Mouse (Mus musculus): ENCODE measurements around the gene Pcolce2. TPM values are rescaled to one million over a fixed set of nuclear protein-coding genes. Genes with fewer than 3 reads are reported as not detected.
"Not testable (repeated sequence)": the region's sequence is repeated elsewhere in the genome, so short reads cannot be mapped to it uniquely, and the experiment has no call there.

Gene Pcolce2
- polyA plus RNA-seq, 1 experiment from 2014 or later, result 2.5 TPM

GRCm38 (mm10) chr9:95614861-95615615 lies 22.4 kb upstream of the Pcolce2 start:
- 82% methylated on average over 14 of the region's 14 CpGs for WGBS
- no peaks in the 10 kb centered on the region for H3K36me3 ChIP-seq
- H3K27me3 ChIP-seq, result 0 out of 2 replicates have a peak, but pooled peaks cover 3% of the 10 kb centered on the region
- no peak overlapping the region for H3K27ac ChIP-seq (replicated peaks)
- no peak for ATAC-seq (ENCODE audit: low FRiP score, low read depth)
- H3K9ac ChIP-seq (replicated peaks), result no peak overlapping the region
- no peak overlapping the region for H3K4me3 ChIP-seq
- H3K4me1 ChIP-seq, result peaks cover 7% of the 10 kb centered on the region; the same call in 1 of the 2 replicates
- no peak overlapping the region for H3K4me2 ChIP-seq (replicated peaks)
- no peaks in the 10 kb centered on the region for H3K9me3 ChIP-seq

GRCm38 (mm10) chr9:95615961-95616360 lies 21.4 kb upstream of the Pcolce2 start:
- Histone ChIP-seq H3K27me3 (0 out of 2 replicates have a peak, but pooled peaks cover 3% of the 10 kb centered on the region), H3K4me2 (replicated peaks) (no peak overlapping the region), H3K9me3 (no peaks in the 10 kb centered on the region), H3K4me3 (no peak overlapping the region), H3K27ac (replicated peaks) (no peak overlapping the region), H3K9ac (replicated peaks) (no peak overlapping the region), H3K36me3 (no peaks in the 10 kb centered on the region), H3K4me1 (peaks cover 7% of the 10 kb centered on the region; the same call in 1 of the 2 replicates)
- 84% methylated on average over 3 of the region's 3 CpGs for WGBS
- ATAC-seq (ENCODE audit: low FRiP score, low read depth), result no peak

- H3K4me2 ChIP-seq (replicated peaks), result no peak overlapping the region
- no peaks in the 10 kb centered on the region for H3K36me3 ChIP-seq
- no peaks in the 10 kb centered on the region for H3K27me3 ChIP-seq
- no peak overlapping the region for H3K4me3 ChIP-seq
- ATAC-seq (ENCODE audit: low FRiP score, low read depth), result no peak
- no peak overlapping the region for H3K9ac ChIP-seq (replicated peaks)
- 85% methylated on average over 1 of the region's 1 CpGs for WGBS
- H3K9me3 ChIP-seq, result no peaks in the 10 kb centered on the region
- H3K27ac ChIP-seq (replicated peaks), result no peak overlapping the region
- peaks cover 5% of the 10 kb centered on the region; the same call in 1 of the 2 replicates for H3K4me1 ChIP-seq
Measured at GRCm38 (mm10) chr9:95618572-95618971, 18.8 kb upstream of the Pcolce2 start.

GRCm38 (mm10) chr9:95624072-95624471 lies 13.3 kb upstream of the Pcolce2 start:
- no peak overlapping the region for H3K4me2 ChIP-seq (replicated peaks)
- no peaks in the 10 kb centered on the region for H3K36me3 ChIP-seq
- H3K9ac ChIP-seq (replicated peaks), result no peak overlapping the region
- no peak for ATAC-seq (ENCODE audit: low FRiP score, low read depth)
- peaks cover 4% of the 10 kb centered on the region for H3K9me3 ChIP-seq
- WGBS, result 83% methylated on average over 3 of the region's 3 CpGs
- H3K4me3 ChIP-seq, result no peak overlapping the region
- H3K27ac ChIP-seq (replicated peaks), result no peak overlapping the region
- H3K27me3 ChIP-seq, result no peaks in the 10 kb centered on the region
- no peaks in the 10 kb centered on the region for H3K4me1 ChIP-seq

- ATAC-seq (ENCODE audit: low FRiP score, low read depth), result no peak
- H3K9ac ChIP-seq (replicated peaks), result no peak overlapping the region
- 85% methylated on average over 6 of the region's 6 CpGs for WGBS
- no peaks in the 10 kb centered on the region for H3K27me3 ChIP-seq
- no peaks in the 10 kb centered on the region for H3K36me3 ChIP-seq
- no peak overlapping the region for H3K4me3 ChIP-seq
- no peak overlapping the region for H3K27ac ChIP-seq (replicated peaks)
- no peak overlapping the region for H3K4me2 ChIP-seq (replicated peaks)
- no peaks in the 10 kb centered on the region for H3K4me1 ChIP-seq
- H3K9me3 ChIP-seq, result peaks cover 4% of the 10 kb centered on the region
Measured at GRCm38 (mm10) chr9:95628439-95628948, 8.9 kb upstream of the Pcolce2 start.

- 93% methylated on average over 2 of the region's 2 CpGs for WGBS
- H3K36me3 ChIP-seq; H3K27ac ChIP-seq (replicated peaks); H3K4me1 ChIP-seq; H3K27me3 ChIP-seq; H3K4me2 ChIP-seq (replicated peaks); H3K9me3 ChIP-seq; ATAC-seq (ENCODE audit: low FRiP score, low read depth); H3K4me3 ChIP-seq; H3K9ac ChIP-seq (replicated peaks): not testable (repeated sequence)
Measured at GRCm38 (mm10) chr9:95629561-95629960, 7.8 kb upstream of the Pcolce2 start.

- peak overlapping the region; percentile 93 for H3K4me2 ChIP-seq (replicated peaks)
Measured at GRCm38 (mm10) chr9:95636395-95636794, 1.0 kb upstream of the Pcolce2 start.

GRCm38 (mm10) chr9:95639919-95640318 lies 2.5 kb downstream of the Pcolce2 start:
- H3K27ac ChIP-seq (replicated peaks), result no peak overlapping the region
- H3K36me3 ChIP-seq, result no peaks in the 10 kb centered on the region
- no peaks in the 10 kb centered on the region for H3K9me3 ChIP-seq
- H3K4me3 ChIP-seq, result no peak overlapping the region
- no peak for ATAC-seq (ENCODE audit: low FRiP score, low read depth)
- H3K9ac ChIP-seq (replicated peaks), result no peak overlapping the region
- no peaks in the 10 kb centered on the region for H3K4me1 ChIP-seq
- WGBS, result 49% methylated on average over 4 of the region's 4 CpGs
- H3K4me2 ChIP-seq (replicated peaks), result no peak overlapping the region
- peaks cover 30% of the 10 kb centered on the region for H3K27me3 ChIP-seq

More at GRCm38 (mm10) chr9:95636395-95636794, 1.0 kb upstream of the Pcolce2 start:
- Histone ChIP-seq H3K36me3 (no peaks in the 10 kb centered on the region), H3K27me3 (peaks cover 33% of the 10 kb centered on the region), H3K9ac (replicated peaks) (no peak overlapping the region), H3K4me3 (peak overlapping the region; percentile 75; the same call in 1 of the 2 replicates), H3K4me1 (no peaks in the 10 kb centered on the region), H3K27ac (replicated peaks) (no peak overlapping the region), H3K9me3 (no peaks in the 10 kb centered on the region)
- ATAC-seq (ENCODE audit: low FRiP score, low read depth), result no peak
- WGBS, result 66% methylated on average over 4 of the region's 4 CpGs

- 90% methylated on average over 8 of the region's 8 CpGs for WGBS
- H3K36me3 ChIP-seq, result no peaks in the 10 kb centered on the region
- no peaks in the 10 kb centered on the region for H3K9me3 ChIP-seq
- H3K9ac ChIP-seq (replicated peaks), result no peak overlapping the region
- H3K27me3 ChIP-seq, result no peaks in the 10 kb centered on the region
- H3K27ac ChIP-seq (replicated peaks), result no peak overlapping the region
- no peaks in the 10 kb centered on the region for H3K4me1 ChIP-seq
- no peak for ATAC-seq (ENCODE audit: low FRiP score, low read depth)
- H3K4me2 ChIP-seq (replicated peaks), result no peak overlapping the region
- H3K4me3 ChIP-seq, result no peak overlapping the region
Measured at GRCm38 (mm10) chr9:95645926-95646325, 8.5 kb downstream of the Pcolce2 start.

- 95% methylated on average over 6 of the region's 6 CpGs for WGBS
- ATAC-seq (ENCODE audit: low FRiP score, low read depth), result no peak
- no peaks in the 10 kb centered on the region for H3K9me3 ChIP-seq
Measured at GRCm38 (mm10) chr9:95653363-95653762, 16.0 kb downstream of the Pcolce2 start.

GRCm38 (mm10) chr9:95654356-95654755 lies 17.0 kb downstream of the Pcolce2 start:
- Histone ChIP-seq H3K4me1 (no peaks in the 10 kb centered on the region; the same call in 1 of the 2 replicates), H3K36me3 (no peaks in the 10 kb centered on the region), H3K4me2 (replicated peaks) (no peak overlapping the region), H3K9me3 (no peaks in the 10 kb centered on the region), H3K4me3 (no peak overlapping the region), H3K9ac (replicated peaks) (no peak overlapping the region), H3K27me3 (no peaks in the 10 kb centered on the region), H3K27ac (replicated peaks) (no peak overlapping the region)
- 96% methylated on average over 5 of the region's 5 CpGs for WGBS
- ATAC-seq (ENCODE audit: low FRiP score, low read depth), result no peak

More at GRCm38 (mm10) chr9:95653363-95653762, 16.0 kb downstream of the Pcolce2 start:
- Histone ChIP-seq H3K9ac (replicated peaks) (no peak overlapping the region), H3K4me3 (no peak overlapping the region), H3K27ac (replicated peaks) (no peak overlapping the region), H3K36me3 (no peaks in the 10 kb centered on the region), H3K27me3 (no peaks in the 10 kb centered on the region), H3K4me1 (no peaks in the 10 kb centered on the region; the same call in 1 of the 2 replicates), H3K4me2 (replicated peaks) (no peak overlapping the region)

GRCm38 (mm10) chr9:95657941-95658340 lies 20.5 kb downstream of the Pcolce2 start:
- no peak for ATAC-seq (ENCODE audit: low FRiP score, low read depth)
- Histone ChIP-seq H3K4me1 (no peaks in the 10 kb centered on the region; the same call in 1 of the 2 replicates), H3K36me3 (no peaks in the 10 kb centered on the region), H3K9ac (replicated peaks) (no peak overlapping the region), H3K4me2 (replicated peaks) (no peak overlapping the region), H3K9me3 (no peaks in the 10 kb centered on the region), H3K4me3 (no peak overlapping the region), H3K27me3 (no peaks in the 10 kb centered on the region), H3K27ac (replicated peaks) (no peak overlapping the region)
- WGBS, result 88% methylated on average over 2 of the region's 2 CpGs
